Mouse (Mus musculus): ENCODE results near the gene 1700019N19Rik.

1700019N19Rik gene

GRCm38 (mm10) chr19:58794284-58794683 is at the start of gene 1700019N19Rik:
Gene 1700019N19Rik, minus strand, starts transcription at chr19:58794461.
- peak; percentile 21 for DNase-seq (ENCODE audit: low read depth, low spot score)

GRCm38 (mm10) chr19:58843606-58844005 is 49.3 kb upstream of the 1700019N19Rik start:
- no peak for DNase-seq (ENCODE audit: low read depth, low spot score)

GRCm38 (mm10) chr19:58840721-58841271 is 46.5 kb upstream of the 1700019N19Rik start:
- DNase-seq (ENCODE audit: low read depth, low spot score): no peak

GRCm38 (mm10) chr19:58839806-58840205 is 45.5 kb upstream of the 1700019N19Rik start:
- no peak for DNase-seq (ENCODE audit: low read depth, low spot score)

- no peak for DNase-seq (ENCODE audit: low read depth, low spot score)
Observed at GRCm38 (mm10) chr19:58839345-58839744, 45.1 kb upstream of the 1700019N19Rik start.

GRCm38 (mm10) chr19:58838706-58839105 is 44.4 kb upstream of the 1700019N19Rik start:
- no peak for DNase-seq (ENCODE audit: low read depth, low spot score)

- peak; percentile 36 for DNase-seq (ENCODE audit: low read depth, low spot score)
Observed at GRCm38 (mm10) chr19:58833639-58834180, 39.4 kb upstream of the 1700019N19Rik start.

- no peak for DNase-seq (ENCODE audit: low read depth, low spot score)
Observed at GRCm38 (mm10) chr19:58832988-58833387, 38.7 kb upstream of the 1700019N19Rik start.

- peak; percentile 45 for DNase-seq (ENCODE audit: low read depth, low spot score)
Observed at GRCm38 (mm10) chr19:58831280-58831922, 37.1 kb upstream of the 1700019N19Rik start.

- no peak for DNase-seq (ENCODE audit: low read depth, low spot score)
Observed at GRCm38 (mm10) chr19:58830182-58830581, 35.9 kb upstream of the 1700019N19Rik start.

- no peak for DNase-seq (ENCODE audit: low read depth, low spot score)
Observed at GRCm38 (mm10) chr19:58829575-58829974, 35.3 kb upstream of the 1700019N19Rik start.

- DNase-seq (ENCODE audit: low read depth, low spot score): no peak
Observed at GRCm38 (mm10) chr19:58827656-58828055, 33.4 kb upstream of the 1700019N19Rik start.

- DNase-seq (ENCODE audit: low read depth, low spot score): no peak
Observed at GRCm38 (mm10) chr19:58824316-58824715, 30.1 kb upstream of the 1700019N19Rik start.

- no peak for DNase-seq (ENCODE audit: low read depth, low spot score)
Observed at GRCm38 (mm10) chr19:58823301-58823700, 29.0 kb upstream of the 1700019N19Rik start.

GRCm38 (mm10) chr19:58822454-58823200 is 28.4 kb upstream of the 1700019N19Rik start:
- DNase-seq (ENCODE audit: low read depth, low spot score): peak; percentile 66

GRCm38 (mm10) chr19:58818571-58819415 is 24.5 kb upstream of the 1700019N19Rik start:
- DNase-seq (ENCODE audit: low read depth, low spot score): no peak

GRCm38 (mm10) chr19:58817398-58817797 is 23.1 kb upstream of the 1700019N19Rik start:
- DNase-seq (ENCODE audit: low read depth, low spot score): no peak

- no peak for DNase-seq (ENCODE audit: low read depth, low spot score)
Observed at GRCm38 (mm10) chr19:58816453-58817041, 22.3 kb upstream of the 1700019N19Rik start.

- no peak for DNase-seq (ENCODE audit: low read depth, low spot score)
Observed at GRCm38 (mm10) chr19:58815179-58815922, 21.1 kb upstream of the 1700019N19Rik start.

GRCm38 (mm10) chr19:58810536-58810935 is 16.3 kb upstream of the 1700019N19Rik start:
- no peak for DNase-seq (ENCODE audit: low read depth, low spot score)

Data from mesoderm, embryonic 11.5 days (tissue).